Mouse (Mus musculus) kidney, adult 9 months (tissue): ENCODE data around the gene Rasa4.
"Not testable (repeated sequence)": the region's sequence is repeated elsewhere in the genome, so short reads cannot be mapped to it uniquely, and the experiment has no call there.

ENCODE experiments used
- DNase-seq: peaks from one replicate; pipeline ENCODE4 v3.0.0; 2022

The Rasa4 gene

DNA sequence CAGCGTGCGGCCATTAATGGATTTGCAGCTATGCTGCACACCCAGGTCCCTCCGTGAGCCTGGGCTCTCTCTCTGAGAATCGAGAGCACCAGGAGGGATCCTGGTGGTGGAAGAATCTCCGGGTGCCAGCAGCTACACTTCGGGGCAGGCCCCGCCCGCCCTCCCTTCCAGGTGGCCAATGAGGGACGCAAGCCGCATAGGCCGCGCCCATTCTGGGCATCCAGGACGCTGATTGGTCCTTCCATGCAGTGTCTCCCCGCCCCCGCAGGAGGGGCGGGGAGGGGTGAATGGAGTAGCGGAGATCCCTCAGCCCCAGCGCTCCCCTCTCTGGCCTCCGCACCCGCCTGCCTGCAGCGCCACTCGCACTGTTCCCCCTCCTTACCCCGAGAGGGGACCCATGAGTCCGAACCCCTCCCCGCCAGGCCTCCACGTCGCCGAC is at the start of gene Rasa4:
Rasa4 (plus strand) TSS at position 248 of the 439 bp plus-strand sequence.
- DNase-seq: peak; percentile 95

DNA sequence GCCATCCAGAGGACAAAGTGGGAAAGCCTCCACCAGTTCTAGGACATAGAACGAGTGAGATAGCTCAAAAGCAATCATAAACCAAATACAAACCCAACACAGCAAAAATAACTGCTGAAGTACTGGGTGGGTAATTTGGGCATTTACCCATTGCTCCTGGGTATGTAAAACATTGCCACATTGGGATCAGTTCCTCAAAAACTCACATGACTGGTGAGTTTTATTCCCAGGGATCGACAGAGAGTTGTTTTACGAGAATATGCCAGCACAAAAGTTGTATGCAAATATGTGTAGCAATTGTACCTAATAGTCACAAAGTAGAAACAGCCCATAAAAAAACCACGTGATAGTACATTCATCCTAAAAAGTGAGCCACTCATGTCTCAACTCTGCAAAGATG is 48.8 kb upstream of the Rasa4 start:
- no peak for DNase-seq

DNA sequence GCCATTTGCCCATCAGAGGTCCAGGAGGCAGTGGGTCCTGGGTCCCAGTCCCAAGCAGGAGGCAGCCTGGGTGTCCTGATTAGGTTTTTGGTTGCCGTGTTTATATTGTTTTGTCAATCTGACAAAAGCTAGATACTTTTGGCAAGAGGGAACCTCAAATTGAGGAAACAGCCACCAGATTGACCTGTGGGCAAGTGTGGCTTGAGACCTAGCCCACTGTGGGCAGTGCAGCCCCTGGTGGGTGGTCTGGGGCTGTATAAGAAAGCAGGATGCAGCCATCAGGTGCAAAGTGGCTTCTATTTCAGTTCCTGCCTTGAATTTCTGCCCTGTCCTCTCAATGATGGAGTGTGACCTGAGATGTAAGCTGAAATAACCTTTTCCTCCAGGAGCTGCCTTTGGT is 48.4 kb upstream of the Rasa4 start:
- no peak for DNase-seq

DNA sequence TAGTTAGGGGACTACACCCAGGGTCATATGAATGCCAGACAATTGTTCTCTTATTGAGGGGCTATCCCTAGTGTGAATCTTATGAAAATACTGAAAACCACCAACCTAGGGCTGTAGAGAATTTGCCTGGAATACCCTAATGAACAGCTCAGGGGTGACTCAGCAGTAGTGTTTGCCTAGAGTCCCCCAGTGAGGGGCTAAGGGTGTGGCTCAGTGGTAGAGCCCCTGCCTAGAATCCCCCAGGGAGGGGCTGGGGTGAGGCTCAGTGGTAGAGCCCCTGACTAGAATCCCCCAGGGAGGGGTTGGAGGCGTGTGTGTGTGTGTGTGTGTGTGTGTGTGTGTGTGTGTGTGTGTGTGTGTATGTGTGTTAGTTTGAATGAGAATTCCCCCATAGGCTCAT is 47.0 kb upstream of the Rasa4 start:
- no peak for DNase-seq

DNA sequence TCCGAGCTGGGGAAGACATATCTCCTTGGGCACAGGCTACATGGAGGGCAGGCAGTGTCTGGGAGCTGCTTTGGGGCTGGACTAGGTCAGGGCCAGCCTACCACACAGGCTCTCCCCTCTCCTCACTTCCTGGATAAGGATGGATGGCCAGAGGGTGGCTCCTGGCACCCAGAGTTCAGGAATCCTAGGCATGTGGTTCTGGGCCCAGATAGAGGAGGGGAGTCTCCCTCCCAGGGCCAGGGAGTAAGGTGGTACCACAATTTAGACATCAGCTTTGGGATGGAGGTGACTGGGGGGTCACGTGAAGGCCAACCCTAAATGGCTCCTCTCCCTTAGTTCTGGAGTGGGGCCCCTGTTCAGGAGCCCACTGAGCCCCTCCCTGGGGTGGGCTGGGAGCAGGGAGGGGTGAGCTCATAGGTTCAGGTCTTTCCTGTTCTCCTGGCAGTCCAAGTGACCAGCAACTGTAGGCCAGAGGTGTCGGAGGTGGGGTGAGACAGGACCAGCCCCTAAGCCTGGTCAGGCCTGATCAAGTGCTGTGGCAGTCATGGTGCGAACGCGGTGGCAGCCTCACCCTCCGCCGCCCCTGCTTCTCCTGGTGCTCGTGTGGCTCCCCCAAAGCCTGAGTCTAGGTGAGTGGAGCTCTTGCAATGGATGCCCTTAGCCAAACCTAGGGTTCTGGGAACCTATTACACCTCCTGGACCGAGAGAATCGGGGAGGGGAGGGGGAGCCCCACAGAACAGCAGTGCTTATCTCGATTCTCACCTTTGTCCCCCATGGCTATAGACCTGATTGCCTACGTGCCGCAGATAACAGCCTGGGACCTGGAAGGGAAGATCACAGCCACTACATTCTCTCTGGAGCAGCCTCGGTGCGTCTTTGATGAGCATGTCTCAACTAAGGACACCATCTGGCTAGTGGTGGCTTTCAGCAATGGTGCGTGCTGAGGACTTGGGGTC is 45.2 kb upstream of the Rasa4 start, which contains the start of gene Upk3b:
Upk3b (plus strand) TSS at position 239 of the 957 bp plus-strand sequence.
- DNase-seq: no peak

DNA sequence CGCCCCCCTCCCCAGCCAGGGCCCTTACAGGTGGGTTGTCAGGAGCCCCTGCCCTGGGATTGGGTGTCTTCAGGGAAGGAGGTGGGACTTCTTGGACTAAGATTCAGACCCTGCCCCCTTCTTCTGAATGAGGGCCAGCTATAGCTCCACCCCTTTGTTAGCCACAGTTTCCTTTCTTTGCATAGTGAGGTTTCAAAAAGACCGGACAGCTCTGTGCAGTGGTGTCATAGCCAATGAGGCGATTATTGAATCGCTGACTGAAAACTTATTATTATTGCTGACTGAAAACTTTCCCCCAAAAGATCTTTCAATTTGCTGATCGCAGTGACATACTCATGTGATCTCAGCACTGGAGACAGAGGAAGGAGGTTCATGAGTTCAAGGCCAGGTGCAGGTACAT is 43.5 kb upstream of the Rasa4 start:
- DNase-seq: no peak

DNA sequence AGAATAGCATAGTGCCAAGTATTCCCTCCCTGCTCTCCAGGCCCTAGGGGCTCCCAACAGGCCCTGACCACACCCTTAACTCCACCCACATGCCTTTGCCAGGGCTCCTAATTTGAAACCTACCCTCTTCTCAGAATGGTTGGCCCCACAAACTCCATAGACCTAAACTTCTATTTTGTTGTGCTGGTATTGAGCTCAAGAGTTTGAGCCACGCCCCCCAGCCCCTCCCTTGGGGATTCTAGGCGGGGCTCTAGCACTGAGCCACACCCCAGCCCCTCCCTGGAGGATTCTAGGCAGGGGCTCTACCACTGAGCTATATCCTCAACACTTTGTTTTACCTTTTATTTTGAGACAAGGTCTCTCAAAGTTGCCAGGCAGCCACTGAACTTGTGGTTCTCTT is 42.5 kb upstream of the Rasa4 start:
- DNase-seq: no peak

DNA sequence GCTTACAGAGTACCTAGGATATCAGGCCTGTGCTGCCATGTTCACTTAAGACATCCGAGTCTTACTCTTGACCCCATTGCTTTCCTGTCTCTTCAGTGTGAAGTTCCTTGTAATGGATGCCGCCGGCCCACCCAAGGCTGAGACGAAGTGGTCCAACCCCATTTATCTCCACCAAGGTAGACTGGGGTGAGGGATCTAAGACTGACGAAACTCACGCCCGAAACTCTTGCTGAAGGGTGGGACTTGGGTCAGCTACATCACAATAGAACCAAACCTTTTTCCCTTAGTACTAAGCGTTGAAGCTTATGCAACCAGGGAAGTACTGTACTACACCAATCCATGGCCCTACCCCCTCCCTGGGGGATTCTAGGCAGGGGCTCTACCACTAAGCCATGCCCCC is 42.0 kb upstream of the Rasa4 start:
- DNase-seq: no peak

DNA sequence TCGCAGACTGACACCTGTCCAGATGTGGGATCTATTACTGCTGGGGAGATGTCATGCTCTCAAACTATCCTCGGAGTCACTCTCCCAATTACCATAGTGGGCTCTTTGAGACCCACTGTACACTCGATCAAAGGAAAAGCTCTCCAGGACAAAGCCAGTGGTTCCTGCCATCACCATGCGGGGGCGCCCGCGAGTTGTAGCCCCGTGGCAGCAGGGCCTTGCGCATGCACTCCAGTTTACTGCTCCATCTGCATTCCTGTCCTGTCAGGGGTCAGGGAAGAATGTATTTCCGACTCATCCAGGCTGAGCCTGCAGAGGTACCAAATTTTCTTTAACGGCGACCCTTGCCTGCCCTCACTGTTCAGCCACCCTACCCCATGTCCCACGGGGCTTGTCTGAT is 38.9 kb upstream of the Rasa4 start:
- no peak for DNase-seq

DNA sequence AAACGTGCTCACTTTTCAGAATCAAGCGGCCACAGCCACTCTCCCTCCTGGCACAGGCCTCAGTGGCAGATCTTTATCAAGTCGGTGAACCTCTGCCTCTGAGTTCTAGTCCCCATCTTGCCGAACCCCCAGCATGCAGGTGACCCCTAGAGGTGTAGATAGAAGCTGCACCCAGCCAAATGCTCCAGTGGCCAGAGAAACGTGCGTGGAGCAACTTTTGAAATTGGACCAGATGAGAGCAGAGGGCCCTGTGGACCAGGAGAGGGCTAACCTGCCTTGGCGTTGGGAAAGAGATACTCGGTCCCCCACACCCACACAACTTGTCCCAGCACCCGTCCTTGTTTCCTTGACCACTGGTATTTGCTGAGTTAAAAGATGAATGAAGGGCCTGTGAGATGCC is 38.3 kb upstream of the Rasa4 start:
- DNase-seq: peak; percentile 40

DNA sequence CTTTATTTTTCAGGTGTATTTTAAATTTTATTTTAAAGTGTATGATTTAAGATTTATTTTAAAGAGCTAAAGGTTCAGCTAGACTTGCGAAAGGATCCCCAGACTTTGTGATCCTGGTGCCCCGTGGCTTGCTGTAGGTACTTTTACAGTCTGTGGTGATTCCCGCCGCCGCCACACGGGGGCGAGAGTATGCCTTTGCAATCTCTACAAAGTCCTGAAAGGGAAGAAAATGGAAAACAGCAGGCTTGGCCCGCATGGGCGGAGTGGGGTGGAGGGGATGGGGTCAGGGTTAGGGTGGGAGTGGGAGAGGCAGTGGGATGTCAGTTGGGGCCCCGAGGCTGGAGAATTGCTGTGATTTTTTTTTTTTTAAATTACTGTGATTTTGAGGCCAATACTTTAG is 37.7 kb upstream of the Rasa4 start:
- peak; percentile 90 for DNase-seq

DNA sequence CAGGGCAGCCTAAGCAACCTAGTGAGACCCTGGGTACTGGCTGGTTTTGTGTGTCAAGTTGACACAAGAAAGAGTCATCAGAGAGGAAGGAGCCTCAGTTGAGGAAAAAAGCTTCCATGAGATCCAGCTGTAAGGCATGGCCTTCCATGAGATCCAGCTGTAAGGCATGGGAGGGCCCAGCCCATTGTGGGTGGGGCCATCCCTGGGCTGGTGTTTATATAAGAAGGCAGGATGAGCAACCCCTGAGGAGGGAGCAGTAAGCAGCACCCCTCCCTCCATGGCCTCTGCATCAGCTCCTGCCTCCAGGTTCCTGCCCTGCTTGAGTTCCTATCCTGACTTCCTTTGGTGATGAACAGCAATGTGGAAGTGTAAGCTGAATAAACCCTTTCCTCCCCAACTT is 35.2 kb upstream of the Rasa4 start:
- DNase-seq: not testable (repeated sequence)

DNA sequence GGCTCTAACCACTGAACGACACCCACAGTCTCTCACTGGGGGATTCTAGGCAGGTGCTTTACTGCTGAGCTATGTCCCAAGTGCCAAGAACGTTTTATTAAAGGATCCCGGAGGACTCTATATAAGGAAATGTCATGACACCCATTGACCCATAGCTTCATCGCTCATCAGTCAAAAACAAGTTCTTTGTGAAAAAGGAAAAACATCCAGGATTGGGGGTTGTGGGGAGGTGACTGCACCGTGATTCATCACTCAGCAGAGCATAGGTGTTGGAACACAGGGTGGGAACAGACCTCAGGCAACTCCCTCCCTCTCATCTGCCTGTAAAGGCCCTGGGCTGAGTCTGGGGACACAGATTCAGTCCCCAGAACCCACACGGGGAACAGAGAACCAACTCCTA is 33.8 kb upstream of the Rasa4 start:
- no peak for DNase-seq

DNA sequence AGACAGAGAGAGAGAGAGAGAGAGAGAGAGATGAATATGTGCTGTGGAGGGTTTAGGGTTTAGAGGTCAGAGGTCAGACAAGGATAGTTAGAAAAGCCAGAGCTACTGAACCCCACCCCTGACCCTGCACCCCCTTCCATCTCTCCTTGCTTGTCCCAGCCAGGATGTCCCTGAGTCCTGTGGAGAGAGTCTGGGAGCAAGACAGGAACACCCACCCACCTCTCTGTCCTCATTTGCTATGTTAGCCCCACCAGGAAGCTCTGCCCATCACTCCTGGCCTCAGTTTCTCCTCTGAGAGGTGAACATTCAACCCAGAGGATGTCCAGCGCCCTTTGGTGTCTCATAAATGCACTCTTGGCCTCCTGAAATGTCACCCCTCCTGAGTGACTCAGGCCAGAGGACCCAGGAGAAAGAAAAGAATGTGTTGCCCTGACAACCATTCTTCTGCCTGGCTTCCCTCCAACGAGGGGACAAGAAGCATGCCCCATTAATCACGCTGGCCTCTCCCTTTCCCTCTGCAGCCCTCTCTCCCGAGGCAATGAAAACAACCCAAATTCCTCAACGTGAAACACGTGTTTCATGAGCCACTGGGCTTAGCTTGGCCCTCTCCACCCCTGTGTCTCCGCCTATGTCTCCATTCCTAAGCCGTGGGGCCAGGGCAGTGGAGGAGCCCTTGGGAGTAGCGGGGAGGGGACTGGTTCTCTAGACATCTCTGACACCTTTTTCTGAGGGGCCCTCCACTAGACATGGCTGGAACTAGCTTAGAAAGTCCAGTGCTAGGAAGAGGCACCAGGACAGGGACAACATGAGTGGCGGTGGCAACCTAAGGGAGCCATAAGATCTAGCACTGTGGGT is 32.3 kb upstream of the Rasa4 start:
- peak; percentile 85 for DNase-seq

DNA sequence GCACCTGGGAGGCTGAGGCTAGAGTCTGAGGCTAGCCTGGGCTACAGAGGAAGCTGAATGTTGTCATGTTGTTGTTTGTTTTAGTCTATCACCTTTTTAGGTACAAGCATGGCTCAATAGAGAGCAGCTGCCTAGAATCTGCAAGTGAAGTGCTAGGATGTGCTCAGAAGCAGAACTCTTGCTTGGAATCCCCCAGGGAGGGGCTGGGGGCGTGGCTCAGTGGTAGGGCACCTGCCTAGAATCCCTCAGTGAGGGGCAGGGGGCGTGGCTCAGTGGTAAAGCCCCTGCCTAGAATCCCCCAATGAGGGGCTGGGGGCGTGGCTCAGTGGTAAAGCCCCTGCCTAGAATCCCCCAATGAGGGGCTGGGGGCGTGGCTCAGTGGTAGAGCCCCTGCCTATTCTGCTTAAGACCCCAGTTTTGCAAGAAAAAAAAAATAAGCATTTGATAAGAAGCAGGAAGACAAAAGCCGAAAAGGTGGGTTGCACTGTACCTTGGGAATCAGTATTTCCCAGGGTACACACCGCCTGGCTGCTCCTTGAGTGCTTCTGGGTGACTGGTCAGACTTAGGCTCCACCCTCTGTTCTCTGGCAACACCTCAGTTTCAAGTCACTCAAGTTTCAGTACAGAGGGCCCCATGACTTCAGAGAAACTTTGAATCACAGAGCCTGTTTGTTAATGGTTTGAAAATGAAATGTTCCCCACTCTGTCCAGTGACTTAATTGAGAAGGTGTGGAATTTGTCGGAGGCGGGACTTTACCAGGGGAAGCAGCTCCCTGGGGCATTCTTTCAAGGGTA is 30.7 kb upstream of the Rasa4 start:
- peak; percentile 67 for DNase-seq

DNA sequence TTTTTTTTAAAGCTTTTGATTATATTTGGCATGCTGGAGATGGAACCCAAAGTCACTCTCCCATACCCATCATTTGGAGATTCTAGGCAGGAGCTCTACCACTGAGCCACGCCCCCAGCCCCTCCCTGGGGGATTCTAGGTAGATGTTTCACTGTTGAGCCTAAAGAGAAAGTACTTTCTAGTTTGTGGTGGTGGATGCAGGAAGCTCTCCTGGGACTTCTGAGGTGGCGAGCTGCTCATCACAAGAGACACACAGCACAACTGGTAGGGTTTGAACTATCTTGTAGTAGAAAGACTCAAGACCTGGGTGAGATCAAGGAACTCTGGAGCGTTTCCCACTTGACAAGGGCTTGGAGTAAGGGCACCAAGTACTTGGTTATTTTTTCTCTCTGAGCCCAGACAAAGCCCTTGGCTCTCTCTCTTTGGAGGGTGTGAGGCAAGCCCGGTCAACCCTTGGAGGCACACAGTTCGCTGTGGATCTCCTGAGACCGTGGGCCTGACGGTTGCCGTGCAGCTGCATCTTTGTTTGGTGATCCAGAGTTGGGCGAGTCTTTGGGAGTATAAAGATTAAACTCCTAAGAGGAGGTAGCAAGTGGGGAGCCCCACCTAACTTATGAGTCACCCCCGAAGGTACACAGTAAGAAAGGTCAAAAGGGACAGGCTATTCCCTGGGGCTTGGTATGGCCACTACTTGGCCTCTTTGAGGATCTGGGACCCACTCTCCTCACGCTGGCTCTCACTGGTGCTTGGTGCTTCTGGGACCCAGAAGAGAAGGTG is 29.2 kb upstream of the Rasa4 start, which contains the start of gene Upk3bl:
Upk3bl (plus strand) TSS at position 192 of the 777 bp plus-strand sequence.
- no peak for DNase-seq

DNA sequence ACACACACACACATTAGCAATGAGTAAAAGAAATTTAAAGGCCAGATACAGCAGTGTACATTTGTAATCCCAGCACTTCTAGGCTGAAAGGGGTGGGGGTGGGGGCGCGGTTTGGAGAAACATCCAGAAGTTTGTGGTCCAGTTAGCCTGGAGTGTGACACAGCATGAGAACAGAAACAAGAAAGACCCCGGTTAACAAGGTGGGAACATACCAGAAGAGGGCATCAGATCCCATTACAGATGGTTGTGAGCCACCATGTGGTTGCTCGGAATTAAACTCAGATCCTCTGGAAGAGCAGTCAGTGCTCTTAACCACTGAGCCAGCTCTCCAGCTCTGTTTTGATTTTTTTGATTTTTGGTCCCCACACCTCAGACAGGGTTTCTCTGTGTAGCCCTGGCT is 27.7 kb upstream of the Rasa4 start:
- DNase-seq: no peak

DNA sequence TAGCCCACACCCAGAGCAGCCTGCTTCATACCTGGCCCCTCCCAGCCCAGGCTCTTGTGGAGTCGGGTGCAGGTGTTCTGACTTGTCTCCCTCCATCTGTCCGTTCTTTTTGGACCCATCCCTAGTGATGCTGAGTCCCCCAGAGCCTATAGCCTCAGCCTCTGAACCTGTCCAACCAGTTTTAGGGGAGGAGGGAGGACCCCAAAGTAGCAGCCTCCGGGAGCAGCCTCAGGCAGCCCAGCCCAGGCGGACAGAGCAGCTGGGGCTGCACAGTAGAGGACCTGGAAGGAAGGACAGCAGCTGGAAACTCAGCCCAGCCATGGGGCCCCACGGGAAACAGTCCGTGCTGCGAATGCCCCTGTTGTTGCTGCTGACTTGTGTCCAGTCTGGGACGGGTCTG is 26.6 kb upstream of the Rasa4 start:
- no peak for DNase-seq

DNA sequence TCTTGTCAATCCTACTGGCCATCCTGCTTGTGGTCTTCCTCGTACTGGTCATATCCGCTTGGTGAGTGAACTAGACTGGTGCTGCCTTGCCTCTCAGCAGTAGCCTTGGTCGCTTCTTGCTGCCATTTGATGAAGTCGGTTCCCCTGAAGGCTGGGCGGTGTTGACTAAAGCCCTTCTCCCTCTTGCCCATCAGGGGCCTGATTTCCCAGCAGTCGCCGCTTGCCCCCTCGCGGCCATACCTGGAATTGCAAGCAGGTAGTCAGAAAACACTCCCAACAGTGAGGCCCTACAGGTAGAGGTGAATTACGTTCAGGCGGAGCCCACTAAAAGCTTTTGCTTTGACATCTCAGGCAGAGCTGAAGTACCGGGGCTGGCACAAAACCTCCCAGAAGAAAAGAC is 22.1 kb upstream of the Rasa4 start:
- DNase-seq: peak; percentile 76

DNA sequence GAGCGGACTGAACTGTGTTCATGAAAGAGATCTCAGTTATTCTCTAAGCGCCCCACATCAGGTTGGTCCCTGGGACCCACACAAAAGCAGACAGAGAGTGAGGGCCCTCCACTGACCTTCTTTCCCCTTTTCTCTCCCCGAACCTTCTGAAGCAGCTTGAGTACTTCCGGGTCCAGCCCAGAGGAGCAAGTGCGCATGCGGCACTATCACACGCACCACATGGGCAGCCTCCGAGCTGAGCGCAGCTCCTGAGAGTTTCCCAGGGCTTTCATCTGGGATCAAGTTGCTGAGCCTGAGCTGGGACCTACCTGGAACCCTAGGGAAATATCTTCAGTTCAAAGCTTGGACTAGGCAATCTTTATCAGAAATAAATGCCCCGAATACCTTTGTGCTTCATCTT is 19.8 kb upstream of the Rasa4 start:
- DNase-seq: no peak

DNA sequence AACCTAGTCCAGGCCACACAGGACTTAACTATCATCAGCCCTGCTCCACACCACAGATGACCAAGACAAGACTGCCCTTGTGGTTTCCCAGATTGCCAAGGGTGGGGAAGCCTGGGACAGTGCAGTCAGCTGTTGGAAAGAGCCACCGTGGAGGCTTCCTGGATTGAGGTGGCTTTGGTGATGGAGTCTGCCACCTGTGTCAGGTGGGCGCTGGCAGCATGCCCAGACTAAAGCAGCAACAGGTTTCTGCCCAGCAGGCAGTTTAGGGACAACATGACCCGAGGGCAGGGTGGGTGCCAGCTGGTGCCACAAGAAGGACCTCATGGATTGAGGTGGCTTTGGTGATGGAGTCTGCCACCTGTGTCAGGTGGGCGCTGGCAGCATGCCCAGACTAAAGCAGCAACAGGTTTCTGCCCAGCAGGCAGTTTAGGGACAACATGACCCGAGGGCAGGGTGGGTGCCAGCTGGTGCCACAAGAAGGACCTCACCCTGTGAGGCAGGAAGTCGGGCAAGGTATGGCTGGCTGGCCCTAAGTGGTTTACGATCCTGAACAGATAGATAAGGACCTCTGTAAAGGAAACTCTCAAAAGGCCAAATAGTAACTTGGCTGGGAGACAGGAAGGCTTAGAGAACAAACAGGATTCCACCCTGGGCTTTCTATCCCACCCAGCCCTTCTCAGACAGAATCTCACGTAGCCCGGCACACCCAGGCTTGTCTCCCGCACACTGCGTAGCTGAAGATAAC is 17.1 kb upstream of the Rasa4 start:
- not testable (repeated sequence) for DNase-seq
